Mouse (Mus musculus) heart, adult 18-20 months (tissue): Measurements from ENCODE around the gene H2-DMa. TPM values are rescaled to one million over a fixed set of nuclear protein-coding genes. Genes with fewer than 3 reads are reported as not detected.
A peak's percentile ranks its signal among the peaks of the same experiment; 100 is the strongest.

ENCODE experiments used
- DNase-seq, 2 experiments: peaks; one replicate each; pipeline ENCODE4 v3.0.0; 2021 to 2022; ENCODE audit warnings: mixed read lengths in 1 of 2
- total RNA-seq, 2 experiments: library from RNA; stranded (reverse); gene quantifications; 2 replicates each; pipeline ENCODE4 v1.2.3; 2021

H2-DMa gene
- total RNA-seq, 2 experiments from 2014 or later = 5.9 to 7.2 TPM

- DNase-seq = no peak
Measured at GRCm38 (mm10) chr17:34164202-34164895, 45.0 kb downstream of the H2-DMa start.

- DNase-seq = no peak
Measured at GRCm38 (mm10) chr17:34165033-34165730, 45.8 kb downstream of the H2-DMa start.

- DNase-seq = peak; percentile 47 to 57
Measured at GRCm38 (mm10) chr17:34169279-34169678, 49.9 kb downstream of the H2-DMa start.

- DNase-seq = no peak
Measured at GRCm38 (mm10) chr17:34170487-34170876, 51.1 kb downstream of the H2-DMa start.

GRCm38 (mm10) chr17:34170877-34171498 lies 51.6 kb downstream of the H2-DMa start:
- DNase-seq = peak; percentile 76 to 94

- no peak for DNase-seq
Measured at GRCm38 (mm10) chr17:34172528-34172927, 53.2 kb downstream of the H2-DMa start.

- no peak for DNase-seq
Measured at GRCm38 (mm10) chr17:34174075-34174474, 54.7 kb downstream of the H2-DMa start.

GRCm38 (mm10) chr17:34177179-34177578 lies 57.8 kb downstream of the H2-DMa start:
- DNase-seq = no peak

- no peak for DNase-seq
Measured at GRCm38 (mm10) chr17:34179019-34179418, 59.7 kb downstream of the H2-DMa start.

- no peak for DNase-seq
Measured at GRCm38 (mm10) chr17:34179913-34180859, 60.8 kb downstream of the H2-DMa start.

- DNase-seq = no peak
Measured at GRCm38 (mm10) chr17:34183564-34184219, 64.4 kb downstream of the H2-DMa start.

- DNase-seq = no peak
Measured at GRCm38 (mm10) chr17:34185526-34185925, 66.2 kb downstream of the H2-DMa start.

GRCm38 (mm10) chr17:34186885-34187260 lies 67.5 kb downstream of the H2-DMa start:
- peak in 1 of 2 experiments; percentile 59 for DNase-seq

GRCm38 (mm10) chr17:34187261-34187916 lies 68.0 kb downstream of the H2-DMa start, which contains the start of the genes Tap1 and Psmb9:
Gene Tap1, plus strand, starts transcription at chr17:34187553.
Gene Psmb9, minus strand, starts transcription at chr17:34187764.
- peak; percentile 98 to 99 for DNase-seq

- DNase-seq = peak; percentile 58 to 64
Measured at GRCm38 (mm10) chr17:34188010-34188409, 68.7 kb downstream of the H2-DMa start.

Other genes starting within 250 kb of the H2-DMa start
- not detected for gene Gm7029, start 245.7 kb upstream of the H2-DMa start, total RNA-seq
- gene Kifc1, start 228.9 kb upstream of the H2-DMa start, total RNA-seq = 1 to 10 TPM in 1 of 2 experiments, under 1 TPM in 1; 0.80 to 1.4 TPM
- gene Platr17, start 214.4 kb upstream of the H2-DMa start, total RNA-seq = not detected
- 10 to 100 TPM; 12.3 to 20.7 TPM for gene Daxx, start 210.1 kb upstream of the H2-DMa start, total RNA-seq
- gene Tapbp, start 203.6 kb upstream of the H2-DMa start, total RNA-seq = 100 to 1,000 TPM; 111 to 115 TPM
- 10 to 100 TPM; 15.6 to 16.6 TPM for gene Zbtb22, start 203.6 kb upstream of the H2-DMa start, total RNA-seq
- 10 to 100 TPM; 30.9 to 31.8 TPM for gene Rgl2, start 190.0 kb upstream of the H2-DMa start, total RNA-seq
- gene Pfdn6, start 179.2 kb upstream of the H2-DMa start, total RNA-seq = 10 to 100 TPM; 69.9 to 76.1 TPM
- 10 to 100 TPM; 10.3 to 10.9 TPM for gene Wdr46, start 178.9 kb upstream of the H2-DMa start, total RNA-seq
- gene B3galt4, start 168.1 kb upstream of the H2-DMa start, total RNA-seq = 1 to 10 TPM; 1.3 to 1.8 TPM
- 10 to 100 TPM; 36.8 to 39.7 TPM for gene Vps52, start 163.7 kb upstream of the H2-DMa start, total RNA-seq
- 100 to 1,000 TPM; 419 to 435 TPM for gene Rps18, start 163.5 kb upstream of the H2-DMa start, total RNA-seq
- 100 to 1,000 TPM; 204 to 337 TPM for gene H2-K1, start 119.2 kb upstream of the H2-DMa start, total RNA-seq
- 10 to 100 TPM; 13.2 to 16.9 TPM for gene Ring1, start 94.9 kb upstream of the H2-DMa start, total RNA-seq
- 100 to 1,000 TPM; 131 to 137 TPM for gene H2-Ke6, start 91.5 kb upstream of the H2-DMa start, total RNA-seq
- 10 to 100 TPM; 66.3 to 67.0 TPM for gene Slc39a7, start 87.9 kb upstream of the H2-DMa start, total RNA-seq
- 10 to 100 TPM; 42.3 to 45.4 TPM for gene Rxrb, start 87.7 kb upstream of the H2-DMa start, total RNA-seq
- gene Col11a2, start 80.1 kb upstream of the H2-DMa start, total RNA-seq = 1 to 10 TPM in 1 of 2 experiments, under 1 TPM in 1; 0.55 to 1.7 TPM
- 1 to 10 TPM in 1 of 2 experiments, not detected in 1; 1.6 TPM for gene H2-Oa, start 27.2 kb upstream of the H2-DMa start, total RNA-seq
- gene Brd2, start 3.1 kb downstream of the H2-DMa start, total RNA-seq = 10 to 100 TPM; 64.5 to 79.0 TPM
- 1 to 10 TPM; 2.0 to 7.5 TPM for gene H2-DMb2, start 23.8 kb downstream of the H2-DMa start, total RNA-seq
- gene H2-DMb1, start 33.5 kb downstream of the H2-DMa start, total RNA-seq = 1 to 10 TPM; 3.0 to 3.9 TPM
- gene Tap1, start 68.0 kb downstream of the H2-DMa start, total RNA-seq = 10 to 100 TPM in 1 of 2 experiments, 1 to 10 TPM in 1; 5.7 to 11.4 TPM
- gene Psmb9, start 68.2 kb downstream of the H2-DMa start, total RNA-seq = 10 to 100 TPM; 13.1 to 25.3 TPM
- gene Psmb8, start 78.2 kb downstream of the H2-DMa start, total RNA-seq = 10 to 100 TPM; 19.5 to 34.4 TPM
- gene Tap2, start 84.0 kb downstream of the H2-DMa start, total RNA-seq = 10 to 100 TPM; 25.3 to 33.3 TPM
- gene H2-Ob, start 119.4 kb downstream of the H2-DMa start, total RNA-seq = 1 to 10 TPM in 1 of 2 experiments, under 1 TPM in 1; 0.77 to 5.7 TPM
- 10 to 100 TPM; 36.6 to 43.8 TPM for gene H2-Ab1, start 138.1 kb downstream of the H2-DMa start, total RNA-seq
- gene H2-Aa, start 168.3 kb downstream of the H2-DMa start, total RNA-seq = 10 to 100 TPM; 52.0 to 53.2 TPM
- gene H2-Eb1, start 186.3 kb downstream of the H2-DMa start, total RNA-seq = 10 to 100 TPM; 54.9 to 60.2 TPM
- under 1 TPM in 1 of 2 experiments, not detected in 1; 0.46 TPM for gene H2-Eb2, start 206.1 kb downstream of the H2-DMa start, total RNA-seq
- under 1 TPM; 0.26 to 0.32 TPM for gene Btnl2, start 235.3 kb downstream of the H2-DMa start, total RNA-seq